Mouse (Mus musculus): ENCODE data around the gene Naip2. TPM values are rescaled to one million over a fixed set of nuclear protein-coding genes. Genes with fewer than 3 reads are reported as not detected.

Gene Naip2
- total and polyA plus RNA-seq, 2 experiments = 1.0 to 4.8 TPM

GRCm38 (mm10) chr13:100156624-100157023 lies 45.3 kb downstream of the Naip2 start:
- WGBS = 97% methylated on average over 3 of the region's 3 CpGs
- DNase-seq (ENCODE audit: extremely low read depth, low read depth, low spot score) = no peak
- no peaks in the 10 kb centered on the region; the same call in 1 of the 2 replicates for H3K27me3 ChIP-seq (ENCODE audit: control insufficient read depth, insufficient read depth, low read length)
- H3K27ac ChIP-seq (replicated peaks; ENCODE audit: insufficient read depth, low read depth, low read length) = no peak overlapping the region
- no peak overlapping the region for H3K4me3 ChIP-seq (ENCODE audit: insufficient read depth, low read depth, low read length)
- no peaks in the 10 kb centered on the region for H3K36me3 ChIP-seq (ENCODE audit: control insufficient read depth, insufficient read depth, low read length)
- H3K9ac ChIP-seq (ENCODE audit: low read depth, low read length) = no peak overlapping the region
- H3K79me2 ChIP-seq (ENCODE audit: control insufficient read depth, insufficient read depth, low read length) = no peaks in the 10 kb centered on the region
- peaks cover 2% of the 10 kb centered on the region; the same call in 1 of the 2 replicates for H3K4me1 ChIP-seq (ENCODE audit: control insufficient read depth, insufficient read depth, low read length)
- TF ChIP-seq CTCF (IDR thresholded peaks at IDR 0.05; ENCODE audit: low read depth, low read length) (no peak), POLR2A (IDR thresholded peaks at IDR 0.05; ENCODE audit: extremely low read depth, insufficient read depth, low read length) (no peak)

DNA sequence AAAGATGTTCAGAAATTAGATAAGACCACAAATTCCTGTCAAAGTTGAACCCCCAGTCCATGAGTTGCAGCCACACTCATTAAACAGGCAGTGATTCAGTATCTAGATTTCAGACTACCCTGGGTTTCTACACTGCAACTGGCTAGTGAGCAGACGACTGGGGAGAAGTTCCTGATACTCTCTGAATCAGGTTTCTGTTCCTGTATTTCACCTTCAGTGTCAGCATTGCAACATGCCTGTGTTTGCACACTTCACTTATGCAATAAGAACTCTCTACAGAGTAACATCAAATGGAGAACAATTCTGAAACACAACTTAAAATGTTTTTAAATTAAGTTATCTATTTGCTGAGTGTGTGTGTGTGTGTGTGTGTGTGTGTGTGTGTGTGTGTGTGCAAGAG lies 49.2 kb downstream of the Naip2 start:
- no peak overlapping the region for H3K9ac ChIP-seq (ENCODE audit: low read depth, low read length)
- no peak for TF ChIP-seq POLR2A (IDR thresholded peaks at IDR 0.05; ENCODE audit: extremely low read depth, insufficient read depth, low read length)
- TF ChIP-seq CTCF (IDR thresholded peaks at IDR 0.05; ENCODE audit: low read depth, low read length) = no peak
- H3K27me3 ChIP-seq (ENCODE audit: control insufficient read depth, insufficient read depth, low read length) = no peaks in the 10 kb centered on the region; the same call in 1 of the 2 replicates
- no peak overlapping the region for H3K4me3 ChIP-seq (ENCODE audit: insufficient read depth, low read depth, low read length)
- H3K79me2 ChIP-seq (ENCODE audit: control insufficient read depth, insufficient read depth, low read length) = no peaks in the 10 kb centered on the region
- DNase-seq (ENCODE audit: extremely low read depth, low read depth, low spot score) = peak; percentile 77
- WGBS = 17% methylated on average over 1 of the region's 1 CpGs
- H3K27ac ChIP-seq (replicated peaks; ENCODE audit: insufficient read depth, low read depth, low read length) = 0 out of 2 replicates have a peak overlapping the region, but pooled peaks have one; percentile 31
- H3K4me1 ChIP-seq (ENCODE audit: control insufficient read depth, insufficient read depth, low read length) = peaks cover 2% of the 10 kb centered on the region; the same call in 1 of the 2 replicates
- H3K36me3 ChIP-seq (ENCODE audit: control insufficient read depth, insufficient read depth, low read length) = no peaks in the 10 kb centered on the region; the same call in 1 of the 2 replicates

- Histone ChIP-seq H3K36me3 (ENCODE audit: control insufficient read depth, insufficient read depth, low read length) (peaks cover 12% of the 10 kb centered on the region), H3K4me1 (ENCODE audit: control insufficient read depth, insufficient read depth, low read length) (no peaks in the 10 kb centered on the region), H3K9ac (ENCODE audit: low read depth, low read length) (no peak overlapping the region), H3K27me3 (ENCODE audit: control insufficient read depth, insufficient read depth, low read length) (no peaks in the 10 kb centered on the region), H3K79me2 (ENCODE audit: control insufficient read depth, insufficient read depth, low read length) (no peaks in the 10 kb centered on the region), H3K4me3 (ENCODE audit: insufficient read depth, low read depth, low read length) (no peak overlapping the region), H3K27ac (replicated peaks; ENCODE audit: insufficient read depth, low read depth, low read length) (no peak overlapping the region)
- DNase-seq (ENCODE audit: extremely low read depth, low read depth, low spot score) = no peak
- TF ChIP-seq POLR2A (IDR thresholded peaks at IDR 0.05; ENCODE audit: extremely low read depth, insufficient read depth, low read length) (no peak), CTCF (IDR thresholded peaks at IDR 0.05; ENCODE audit: low read depth, low read length) (no peak)
- WGBS = 85% methylated on average over 8 of the region's 8 CpGs
Measured at GRCm38 (mm10) chr13:100141646-100142314, 60.1 kb downstream of the Naip2 start.

GRCm38 (mm10) chr13:100125258-100125643 lies 76.6 kb downstream of the Naip2 start:
- Histone ChIP-seq H3K36me3 (ENCODE audit: control insufficient read depth, insufficient read depth, low read length) (peaks cover 21% of the 10 kb centered on the region), H3K27me3 (ENCODE audit: control insufficient read depth, insufficient read depth, low read length) (no peaks in the 10 kb centered on the region), H3K4me3 (ENCODE audit: insufficient read depth, low read depth, low read length) (peak overlapping the region; percentile 81), H3K79me2 (ENCODE audit: control insufficient read depth, insufficient read depth, low read length) (no peaks in the 10 kb centered on the region; the same call in 1 of the 2 replicates), H3K4me1 (ENCODE audit: control insufficient read depth, insufficient read depth, low read length) (peaks cover 5% of the 10 kb centered on the region), H3K9ac (ENCODE audit: low read depth, low read length) (peak overlapping the region; percentile 42; the same call in 1 of the 2 replicates), H3K27ac (replicated peaks; ENCODE audit: insufficient read depth, low read depth, low read length) (no peak overlapping the region)
- TF ChIP-seq POLR2A (IDR thresholded peaks at IDR 0.05; ENCODE audit: extremely low read depth, insufficient read depth, low read length) (no peak), CTCF (IDR thresholded peaks at IDR 0.05; ENCODE audit: low read depth, low read length) (no peak)
- 1% methylated on average over 10 of the region's 10 CpGs for WGBS
- no peak for DNase-seq (ENCODE audit: extremely low read depth, low read depth, low spot score)

GRCm38 (mm10) chr13:100124423-100125257 lies 77.3 kb downstream of the Naip2 start, which contains the start of gene Smn1:
Gene Smn1 (plus strand): TSS chr13:100124852.
- no peak within 1 kb of the TSS for H3K27ac ChIP-seq (replicated peaks; ENCODE audit: insufficient read depth, low read depth, low read length)
- peak within 1 kb of the TSS; percentile 81 for H3K4me3 ChIP-seq (ENCODE audit: insufficient read depth, low read depth, low read length)
- TF ChIP-seq POLR2A (IDR thresholded peaks at IDR 0.05; ENCODE audit: extremely low read depth, insufficient read depth, low read length) (peak; percentile 53; the same call in 1 of the 2 replicates), CTCF (IDR thresholded peaks at IDR 0.05; ENCODE audit: low read depth, low read length) (no peak)
- H3K36me3 ChIP-seq (ENCODE audit: control insufficient read depth, insufficient read depth, low read length) = peaks cover 21% of the 10 kb centered on the region
- H3K27me3 ChIP-seq (ENCODE audit: control insufficient read depth, insufficient read depth, low read length) = no peaks in the 10 kb centered on the region
- H3K79me2 ChIP-seq (ENCODE audit: control insufficient read depth, insufficient read depth, low read length) = no peaks in the 10 kb centered on the region; the same call in 1 of the 2 replicates
- WGBS = 4% methylated on average over 42 of the region's 42 CpGs
- peak within 1 kb of the TSS; percentile 85 for H3K9ac ChIP-seq (ENCODE audit: low read depth, low read length)
- H3K4me1 ChIP-seq (ENCODE audit: control insufficient read depth, insufficient read depth, low read length) = peaks cover 5% of the 10 kb centered on the region
- DNase-seq (ENCODE audit: extremely low read depth, low read depth, low spot score) = peak; percentile 84
